Mouse (Mus musculus) hindbrain, embryonic 16.5 days (tissue): Measurements from ENCODE around the gene Rsad1. TPM values are rescaled to one million over a fixed set of nuclear protein-coding genes. Genes with fewer than 3 reads are reported as not detected.

Experiments used
- ATAC-seq: fragments of 200-750 bp; cut with Nextera tagmentation; 2 replicates; pipeline ENCODE4 v1.8.0; 2017; ENCODE audit warnings: moderate TSS enrichment, moderate library complexity
- H3K27ac ChIP-seq: fragments of 300-500 bp; sonication (generic); 2 replicates; pipeline ENCODE4 v1.5.1; 2014; ENCODE audit warnings: low read depth, mild to moderate bottlenecking, control low read depth, low read length, moderate library complexity
- H3K27me3 ChIP-seq: fragments of 300-500 bp; sonication (generic); replicated peaks from 2 replicates; pipeline ENCODE4 v1.6.1; 2014; ENCODE audit warnings: low read length; ENCODE audit not compliant: control insufficient read depth, insufficient read depth
- H3K36me3 ChIP-seq: fragments of 300-500 bp; sonication (generic); 2 replicates; pipeline ENCODE4 v1.6.1; 2014; ENCODE audit warnings: mild to moderate bottlenecking, low read length, moderate library complexity, mixed read lengths; ENCODE audit not compliant: control insufficient read depth, insufficient read depth
- H3K4me1 ChIP-seq: fragments of 300-500 bp; sonication (generic); 2 replicates; pipeline ENCODE4 v1.6.1; 2014; ENCODE audit warnings: low read depth, low read length; ENCODE audit not compliant: control insufficient read depth, insufficient read depth
- H3K4me2 ChIP-seq: fragments of 300-500 bp; sonication (generic); 2 replicates; pipeline ENCODE4 v1.6.1; 2014; ENCODE audit warnings: mild to moderate bottlenecking, low read length, control low read depth, moderate library complexity
- H3K4me3 ChIP-seq: fragments of 300-500 bp; sonication (generic); 2 replicates; pipeline ENCODE4 v1.5.1; 2014; ENCODE audit warnings: mild to moderate bottlenecking, low read length, control low read depth, moderate library complexity
- H3K9ac ChIP-seq: fragments of 300-500 bp; sonication (generic); 2 replicates; pipeline ENCODE4 v1.6.1; 2014; ENCODE audit warnings: low read depth, mild to moderate bottlenecking, control low read depth, low read length, moderate library complexity
- H3K9me3 ChIP-seq: fragments of 300-500 bp; sonication (generic); 2 replicates; pipeline ENCODE4 v1.6.1; 2014; ENCODE audit warnings: mild to moderate bottlenecking, low read length, moderate library complexity; ENCODE audit not compliant: control insufficient read depth
- WGBS: fragments of 180-500 bp; shearing (Covaris S2); extraction: QIAGEN DNeasy Blood & Tissue Kit; methylation state at CpG from one replicate; pipeline ENCODE4 v1.1.7; 2014; 5-methylcytosine and 5-hydroxymethylcytosine counted together
- polyA plus RNA-seq: library from polyadenylated mRNA; unstranded; fragments of >200 nt; fragmentation: Nextera tagmentation; extraction: Ambion mirVana; gene quantifications from 2 replicates; pipeline ENCODE4 v1.2.1, GENCODE M21; 2015

Rsad1 gene
- polyA plus RNA-seq, 1 experiment from 2014 or later, result 11.7 TPM

DNA sequence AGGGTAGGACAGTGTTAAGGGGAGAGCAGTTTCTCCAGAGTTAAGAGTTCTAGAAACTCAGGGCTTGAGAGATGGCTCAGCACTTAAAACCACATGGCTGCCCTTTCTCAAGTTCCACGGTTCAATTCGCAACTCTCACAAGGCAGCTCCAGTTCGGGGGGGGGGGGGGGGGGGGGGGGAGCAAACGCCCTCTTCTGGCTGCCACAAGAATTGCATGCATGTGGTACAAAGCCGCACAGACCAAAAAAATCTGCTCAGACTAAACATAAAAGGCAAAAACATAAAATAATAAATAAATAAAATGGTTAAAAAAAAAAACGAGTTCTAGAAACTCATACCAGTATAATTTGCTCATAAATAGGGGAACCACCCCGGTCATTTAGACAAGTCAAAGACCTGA, 25.5 kb upstream of the Rsad1 start:
- H3K27ac ChIP-seq, result no peak overlapping the region
- H3K4me2 ChIP-seq, result no peak overlapping the region
- no peaks in the 10 kb centered on the region for H3K27me3 ChIP-seq
- H3K9ac ChIP-seq, result no peak overlapping the region
- no peaks in the 10 kb centered on the region for H3K9me3 ChIP-seq
- no peaks in the 10 kb centered on the region for H3K36me3 ChIP-seq
- 24% methylated on average over 6 of the region's 7 CpGs for WGBS
- no peak for ATAC-seq
- H3K4me1 ChIP-seq, result no peaks in the 10 kb centered on the region
- H3K4me3 ChIP-seq, result no peak overlapping the region

DNA sequence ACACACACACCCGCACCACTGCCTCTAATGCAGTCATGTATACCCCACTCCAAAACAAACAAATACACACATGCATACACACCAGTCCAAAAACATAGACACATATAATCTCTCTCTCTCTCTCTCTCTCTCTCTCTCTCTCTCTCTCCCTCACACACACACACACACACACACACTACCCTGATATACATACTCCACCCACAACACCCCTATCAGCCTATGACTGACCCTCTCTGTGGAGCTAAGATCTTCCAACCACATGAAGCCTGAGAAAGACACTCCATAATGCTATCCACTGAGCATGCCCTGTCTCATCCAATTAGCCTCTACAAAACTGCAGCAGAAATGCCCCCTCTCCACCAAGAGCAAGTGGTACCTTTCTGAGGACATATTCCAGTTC, 22.8 kb upstream of the Rsad1 start:
- no peaks in the 10 kb centered on the region for H3K4me1 ChIP-seq
- H3K4me2 ChIP-seq, result no peak overlapping the region
- no peak overlapping the region for H3K9ac ChIP-seq
- H3K27ac ChIP-seq, result no peak overlapping the region
- no peaks in the 10 kb centered on the region for H3K27me3 ChIP-seq
- no peak for ATAC-seq
- H3K9me3 ChIP-seq, result no peaks in the 10 kb centered on the region
- no peaks in the 10 kb centered on the region for H3K36me3 ChIP-seq
- WGBS, result 100% methylated on average over 1 of the region's 1 CpGs
- no peak overlapping the region for H3K4me3 ChIP-seq

DNA sequence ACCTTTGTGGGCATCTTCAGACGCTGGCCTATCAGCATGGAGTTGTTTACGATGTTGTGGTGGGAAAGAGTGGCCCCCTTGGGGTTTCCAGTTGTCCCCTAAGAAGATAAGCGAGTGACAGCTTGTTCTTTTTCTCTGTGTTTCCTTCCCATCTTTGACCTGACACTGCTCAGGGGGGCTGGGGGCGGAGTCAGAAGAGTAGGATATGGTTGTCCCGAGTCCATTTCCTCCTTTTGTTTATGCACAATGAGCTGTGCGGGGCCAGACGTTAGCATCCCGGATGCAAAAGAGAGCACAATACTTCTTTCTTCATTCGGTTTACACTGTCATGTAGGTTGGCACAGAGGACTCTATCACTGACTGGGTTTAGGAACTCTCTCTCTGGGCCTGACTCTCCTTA, 21.6 kb upstream of the Rsad1 start:
- Histone ChIP-seq H3K36me3 (no peaks in the 10 kb centered on the region), H3K9ac (no peak overlapping the region), H3K9me3 (no peaks in the 10 kb centered on the region), H3K27ac (no peak overlapping the region), H3K4me1 (no peaks in the 10 kb centered on the region), H3K4me2 (no peak overlapping the region), H3K4me3 (no peak overlapping the region), H3K27me3 (peaks cover 5% of the 10 kb centered on the region)
- whole genome bisulfite sequencing, result 28% methylated on average over 9 of the region's 9 CpGs
- no peak for ATAC-seq

DNA sequence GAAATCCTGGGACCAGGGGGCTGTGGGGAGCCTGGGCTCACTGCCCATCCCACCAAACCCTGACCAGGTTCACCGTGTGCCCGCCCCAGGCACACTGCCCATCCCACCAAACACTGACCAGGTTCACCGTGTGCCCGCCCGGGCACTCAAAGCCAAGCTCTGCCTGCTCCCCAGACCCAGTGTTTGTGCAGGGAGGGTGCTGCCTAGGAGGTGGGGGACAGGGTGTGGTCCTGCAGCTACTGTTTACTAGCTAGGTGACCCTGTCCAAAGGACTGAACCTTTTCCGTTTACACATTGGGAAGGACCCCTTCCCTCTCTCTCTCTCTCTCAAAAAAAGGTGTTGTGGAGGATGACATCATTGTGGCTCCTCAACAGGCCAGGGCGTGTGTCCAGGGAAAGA, 18.3 kb upstream of the Rsad1 start:
- peaks cover 23% of the 10 kb centered on the region for H3K27me3 ChIP-seq
- 90% methylated on average over 7 of the region's 7 CpGs for WGBS
- H3K36me3 ChIP-seq, result no peaks in the 10 kb centered on the region
- no peak for ATAC-seq
- peaks cover 12% of the 10 kb centered on the region for H3K4me1 ChIP-seq
- no peak overlapping the region for H3K4me3 ChIP-seq
- no peak overlapping the region for H3K9ac ChIP-seq
- no peak overlapping the region for H3K4me2 ChIP-seq
- no peaks in the 10 kb centered on the region for H3K9me3 ChIP-seq
- H3K27ac ChIP-seq, result no peak overlapping the region

DNA sequence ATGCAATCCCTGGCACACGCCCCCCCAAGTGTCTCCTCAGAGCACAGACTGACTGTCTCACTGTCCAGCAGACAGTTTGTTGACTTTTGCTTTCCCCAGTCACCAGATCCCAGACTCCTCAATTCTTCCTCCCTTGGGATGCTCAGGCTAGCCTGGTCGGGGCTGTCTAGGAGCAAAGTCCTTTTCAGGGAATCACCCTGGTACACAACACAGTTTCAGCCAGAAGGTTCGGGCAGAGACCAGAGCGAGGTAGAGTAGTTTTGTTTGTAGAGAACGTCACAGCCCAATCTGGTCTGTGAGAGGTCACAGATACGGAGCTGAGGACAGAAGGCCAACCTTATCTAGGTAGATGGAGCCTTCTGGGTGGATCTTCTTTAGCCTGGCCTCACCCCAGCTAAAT, 17.5 kb upstream of the Rsad1 start:
- Histone ChIP-seq H3K36me3 (no peaks in the 10 kb centered on the region), H3K4me2 (no peak overlapping the region), H3K9me3 (no peaks in the 10 kb centered on the region), H3K27me3 (peaks cover 23% of the 10 kb centered on the region), H3K9ac (no peak overlapping the region), H3K4me1 (peaks cover 12% of the 10 kb centered on the region), H3K4me3 (no peak overlapping the region), H3K27ac (no peak overlapping the region)
- no peak for ATAC-seq
- 77% methylated on average over 6 of the region's 6 CpGs for WGBS

DNA sequence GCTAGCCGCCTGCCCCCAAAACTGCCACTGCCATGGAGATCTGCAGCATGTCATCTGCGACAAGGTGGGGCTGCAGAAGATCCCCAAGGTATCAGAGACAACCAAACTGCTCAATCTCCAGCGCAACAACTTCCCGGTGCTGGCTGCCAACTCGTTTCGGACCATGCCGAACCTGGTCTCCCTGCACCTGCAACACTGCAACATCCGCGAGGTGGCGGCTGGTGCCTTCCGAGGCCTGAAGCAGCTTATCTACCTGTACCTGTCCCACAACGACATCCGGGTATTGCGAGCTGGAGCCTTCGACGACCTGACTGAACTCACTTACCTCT, 16.1 kb upstream of the Rsad1 start:
- Histone ChIP-seq H3K36me3 (no peaks in the 10 kb centered on the region), H3K27ac (no peak overlapping the region), H3K27me3 (peaks cover 23% of the 10 kb centered on the region), H3K9ac (no peak overlapping the region), H3K4me3 (peak overlapping the region; percentile 34), H3K9me3 (no peaks in the 10 kb centered on the region), H3K4me2 (peak overlapping the region; percentile 55), H3K4me1 (peaks cover 12% of the 10 kb centered on the region)
- no peak for ATAC-seq
- 10% methylated on average over 16 of the region's 16 CpGs for WGBS

DNA sequence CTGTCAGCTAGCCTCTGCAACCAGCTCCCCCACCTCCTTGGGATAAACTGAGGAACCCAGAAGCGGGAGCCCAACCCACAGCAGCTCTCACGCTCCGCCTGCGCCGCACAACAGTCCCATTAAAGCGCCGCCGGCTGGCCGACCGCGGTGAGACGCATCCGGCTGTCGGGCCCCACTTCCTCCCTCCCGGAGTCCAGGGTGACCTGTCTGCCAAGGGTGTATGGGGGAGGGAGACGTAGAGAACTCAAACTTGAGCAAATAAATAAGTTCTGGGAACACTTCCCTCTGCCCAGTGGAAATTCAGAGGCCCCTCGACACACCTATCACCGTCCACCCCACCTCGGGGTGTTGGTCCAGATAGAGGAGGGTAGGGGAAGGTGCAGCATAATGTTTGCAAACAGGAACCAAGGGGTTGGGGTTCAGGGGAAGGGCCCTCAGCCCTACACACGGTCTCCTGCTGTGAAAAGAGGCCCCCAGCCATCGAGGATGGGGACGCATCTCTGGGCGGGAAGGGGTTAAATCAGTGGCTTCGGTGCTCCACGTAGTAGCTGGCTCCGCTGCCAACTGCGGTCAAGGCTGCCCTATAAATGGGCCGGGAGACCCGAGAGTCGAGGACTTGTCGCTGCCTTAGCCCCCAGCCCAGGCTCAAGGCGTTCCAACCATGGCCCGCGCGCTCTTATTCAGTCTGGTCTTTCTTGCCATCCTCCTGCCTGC, 15.5 kb upstream of the Rsad1 start, which contains the start of gene Chad:
Gene Chad (plus strand): TSS at position 611 of the 714 bp plus-strand sequence.
- Histone ChIP-seq H3K27ac (no peak within 1 kb of the TSS), H3K9me3 (no peaks in the 10 kb centered on the region), H3K4me1 (peaks cover 12% of the 10 kb centered on the region), H3K4me3 (peak within 1 kb of the TSS; percentile 34), H3K4me2 (peak within 1 kb of the TSS; percentile 55), H3K27me3 (peaks cover 23% of the 10 kb centered on the region), H3K36me3 (no peaks in the 10 kb centered on the region), H3K9ac (no peak within 1 kb of the TSS; the same call in 1 of the 2 replicates)
- 4% methylated on average over 33 of the region's 35 CpGs for WGBS
- no peak for ATAC-seq

DNA sequence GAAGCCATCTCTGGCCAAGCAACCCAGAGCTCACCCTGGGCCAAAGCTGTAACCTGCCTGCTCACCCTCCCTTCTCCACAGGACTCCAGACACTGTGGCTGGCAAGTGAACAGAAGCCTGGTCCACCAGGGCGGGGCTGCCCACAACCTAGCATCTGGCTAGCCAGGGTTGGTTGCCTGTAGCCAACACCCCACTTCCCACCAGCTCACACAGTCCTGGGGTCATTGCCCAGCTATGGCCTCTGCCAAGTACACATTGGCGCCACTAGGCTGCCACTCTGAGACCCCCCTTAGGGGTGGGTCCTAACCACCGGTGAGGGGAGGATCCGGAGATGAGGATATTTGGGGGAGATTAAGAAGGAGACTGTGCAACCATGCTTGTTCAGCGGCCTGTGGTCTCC, 14.8 kb upstream of the Rsad1 start:
- Histone ChIP-seq H3K4me1 (peaks cover 12% of the 10 kb centered on the region), H3K4me3 (no peak overlapping the region), H3K9me3 (no peaks in the 10 kb centered on the region), H3K36me3 (no peaks in the 10 kb centered on the region), H3K9ac (no peak overlapping the region), H3K4me2 (peak overlapping the region; percentile 55), H3K27me3 (peaks cover 23% of the 10 kb centered on the region), H3K27ac (no peak overlapping the region)
- WGBS, result 58% methylated on average over 5 of the region's 5 CpGs
- 0 out of 2 replicates have a peak, but pooled peaks have one; percentile 4 for ATAC-seq

DNA sequence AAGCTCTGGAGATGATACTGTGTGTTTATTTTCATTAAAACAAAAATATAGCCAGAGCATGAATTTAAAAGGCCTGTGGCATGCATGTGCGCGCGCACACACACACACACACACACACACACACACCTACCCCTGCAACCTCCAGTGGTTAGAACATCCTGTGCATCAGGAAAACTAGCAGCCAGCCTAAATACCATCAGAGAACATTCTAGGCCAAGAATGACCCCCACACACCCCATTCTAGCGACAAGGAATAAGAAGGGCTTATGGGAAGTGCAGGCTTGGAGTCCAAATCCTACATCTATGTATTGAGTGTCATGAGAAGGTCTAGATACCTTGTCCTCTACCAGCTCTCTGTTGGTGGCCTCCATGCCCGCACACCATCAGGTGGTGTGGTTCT, 14.3 kb upstream of the Rsad1 start:
- Histone ChIP-seq H3K27ac (no peak overlapping the region), H3K36me3 (no peaks in the 10 kb centered on the region), H3K4me2 (no peak overlapping the region), H3K4me1 (peaks cover 12% of the 10 kb centered on the region), H3K9me3 (no peaks in the 10 kb centered on the region), H3K27me3 (peaks cover 23% of the 10 kb centered on the region), H3K4me3 (no peak overlapping the region), H3K9ac (no peak overlapping the region)
- 96% methylated on average over 5 of the region's 5 CpGs for WGBS
- ATAC-seq, result no peak
